Comparison of ENCODE assay signal across 14 mouse cellular contexts in the genomic region with DNA sequence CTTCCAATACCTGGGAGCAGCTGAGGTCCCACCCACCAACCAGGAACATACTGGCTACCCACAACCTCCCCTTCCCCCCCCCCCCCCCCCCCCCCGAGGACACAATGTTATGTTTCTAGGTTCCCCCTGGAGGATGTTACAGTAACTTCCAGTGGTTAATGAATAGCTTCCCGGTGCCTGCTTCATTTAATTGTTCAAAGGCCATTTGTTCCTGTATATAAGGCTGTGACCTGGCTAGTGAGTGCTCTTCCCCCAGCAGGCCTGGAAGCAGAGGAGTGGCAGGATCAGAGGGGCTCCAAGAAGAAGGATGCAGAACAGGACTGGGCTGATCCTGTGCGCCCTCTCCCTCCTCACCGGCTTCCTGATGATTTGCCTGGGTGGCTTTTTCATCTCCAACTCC. TPM values are rescaled to one million over a fixed set of nuclear protein-coding genes. Genes with fewer than 3 reads are reported as not detected.
DNase-seq lines count a peak whose midpoint lies in the region; ATAC-seq lines count a peak whose summit lies in the region.
"Had no signal": no experiment of that assay in that cellular context is flagged by ENCODE, and none has a peak within 500 bp of the region (broad histone marks: within the 10 kb centered on the region; RNA-seq: fewer than 3 reads in every experiment).

A gene (plus strand): TSS at position 247 of the 400 bp plus-strand sequence.

- intact Hi-C loops in heart, postnatal 10 days (cut with DNase I): no loop called here

- no peaks in the 10 kb centered on the region for H3K36me3 ChIP-seq in heart, embryonic 15.5 days
- no peaks in the 10 kb centered on the region for H3K36me3 ChIP-seq in liver, embryonic 12.5 days
- H3K36me3 ChIP-seq: hindbrain, embryonic 12.5 days; liver, embryonic 15.5 days; midbrain, embryonic 12.5 days had no signal

- no peak within 1 kb of the TSS for H3K9ac ChIP-seq in heart, embryonic 15.5 days
- H3K9ac ChIP-seq in liver, embryonic 12.5 days: no peak within 1 kb of the TSS
- H3K9ac ChIP-seq: hindbrain, embryonic 12.5 days; liver, embryonic 15.5 days; midbrain, embryonic 12.5 days had no signal

- no peak for DNase-seq in heart, postnatal 10 days
- peak; percentile 83 for DNase-seq in kidney, adult 18-20 months
- no peak for DNase-seq in large intestine, adult 2 months (ENCODE audit: low read depth, low spot score)
- no peak for DNase-seq in thymus, postnatal 0 days (ENCODE audit: low spot score)
- DNase-seq in left cerebral cortex, adult 11 months (ENCODE audit: low spot score): no peak
- DNase-seq: adrenal gland, adult 2 months; embryo, embryonic 11 days; right cerebral cortex, postnatal 4 days had no signal

- no peaks in the 10 kb centered on the region for H3K9me3 ChIP-seq in heart, embryonic 15.5 days (replicated peaks)
- no peaks in the 10 kb centered on the region for H3K9me3 ChIP-seq in liver, embryonic 12.5 days (replicated peaks)
- H3K9me3 ChIP-seq: hindbrain, embryonic 12.5 days; liver, embryonic 15.5 days; midbrain, embryonic 12.5 days had no signal

- no peaks in the 10 kb centered on the region for H3K27me3 ChIP-seq in heart, embryonic 15.5 days
- H3K27me3 ChIP-seq in liver, embryonic 12.5 days (replicated peaks): 0 out of 2 replicates have a peak, but pooled peaks cover 4% of the 10 kb centered on the region
- H3K27me3 ChIP-seq: hindbrain, embryonic 12.5 days; liver, embryonic 15.5 days; midbrain, embryonic 12.5 days had no signal

- no peak within 1 kb of the TSS for H3K4me3 ChIP-seq in heart, embryonic 15.5 days
- H3K4me3 ChIP-seq in brown adipose tissue, adult 24 weeks (ENCODE audit: insufficient read depth, low read depth, low read length): peak within 1 kb of the TSS; percentile 14; the same call in 1 of the 2 replicates
- no peak within 1 kb of the TSS for H3K4me3 ChIP-seq in liver, embryonic 12.5 days
- H3K4me3 ChIP-seq: hindbrain, embryonic 12.5 days; liver, embryonic 15.5 days; midbrain, embryonic 12.5 days had no signal

- ATAC-seq in heart, embryonic 15.5 days (replicated peaks; ENCODE audit: insufficient number of reproducible peaks, insufficient read depth, low FRiP score, low read depth): no peak
- ATAC-seq in liver, embryonic 12.5 days: no peak

- 0 out of 2 replicates have a peak within 1 kb of the TSS, but pooled peaks have one; percentile 15 for H3K4me2 ChIP-seq in heart, embryonic 15.5 days
- H3K4me2 ChIP-seq in liver, embryonic 12.5 days: no peak within 1 kb of the TSS
- H3K4me2 ChIP-seq: hindbrain, embryonic 12.5 days; liver, embryonic 15.5 days; midbrain, embryonic 12.5 days had no signal

- peaks cover 21% of the 10 kb centered on the region for H3K4me1 ChIP-seq in heart, embryonic 15.5 days (replicated peaks)
- H3K4me1 ChIP-seq in brown adipose tissue, adult 24 weeks (ENCODE audit: control insufficient read depth, insufficient read depth, insufficient read length, low read length): peaks cover 12% of the 10 kb centered on the region; the same call in 1 of the 2 replicates
- no peaks in the 10 kb centered on the region for H3K4me1 ChIP-seq in liver, embryonic 12.5 days
- H3K4me1 ChIP-seq: hindbrain, embryonic 12.5 days; liver, embryonic 15.5 days; midbrain, embryonic 12.5 days had no signal

- peak within 1 kb of the TSS; percentile 10 for H3K27ac ChIP-seq in heart, embryonic 15.5 days
- peak within 1 kb of the TSS; percentile 64 for H3K27ac ChIP-seq in brown adipose tissue, adult 24 weeks (replicated peaks; ENCODE audit: low read depth, low read length)
- H3K27ac ChIP-seq in liver, embryonic 12.5 days: no peak within 1 kb of the TSS
- H3K27ac ChIP-seq: hindbrain, embryonic 12.5 days; liver, embryonic 15.5 days; midbrain, embryonic 12.5 days had no signal

- WGBS in heart, embryonic 15.5 days: 49% methylated on average over 4 of the region's 4 CpGs
- 20% methylated on average over 4 of the region's 4 CpGs for WGBS in large intestine, adult 2 months
- 55% methylated on average over 4 of the region's 4 CpGs for WGBS in liver, embryonic 12.5 days (ENCODE audit: insufficient replicate concordance)

RNA-seq across cellular contexts. Expression of the gene that starts here (rescaled TPM):
- polyA plus RNA-seq in heart, embryonic 15.5 days (2015; fragmentation: Nextera tagmentation; extraction: Ambion mirVana): 3.9 and 4.0 TPM in 2 replicates
- total RNA-seq in heart, postnatal 10 days (2021): under 1 TPM; 0.07 to 0.12 TPM
- polyA plus RNA-seq in brown adipose tissue, adult 24 weeks (2012; ENCODE audit: insufficient read depth, insufficient read length, missing spikeins): not detected in 2 replicates
- 10.9 and 11.6 TPM in 2 replicates for polyA plus RNA-seq in large intestine, adult 2 months (2012; rRNA removed)
- polyA plus RNA-seq in liver, embryonic 12.5 days (2016; fragmentation: Nextera tagmentation; extraction: Ambion mirVana): 0.25 and 0.32 TPM in 2 replicates
- 1.1 and 1.8 TPM in 2 replicates for polyA plus RNA-seq in thymus, postnatal 0 days (2015; fragmentation: Nextera tagmentation; extraction: Ambion mirVana)
